16 mouse cellular contexts compared by ENCODE assay signal in genomic region chr5:116026561-116026960, GRCm38 (mm10). TPM values are rescaled to one million over a fixed set of nuclear protein-coding genes. Genes with fewer than 3 reads are reported as not detected.
DNase-seq lines count a peak whose midpoint lies in the region; ATAC-seq and TF ChIP-seq lines count a peak whose summit lies in the region.
"Had no signal": no experiment of that assay in that cellular context is flagged by ENCODE, and none has a peak within 500 bp of the region (broad histone marks: within the 10 kb centered on the region; RNA-seq: fewer than 3 reads in every experiment).

No protein-coding gene starts in this region.

- no peak for ATAC-seq in heart, postnatal 0 days (ENCODE audit: insufficient read depth, low read depth)

- DNase-seq in heart, postnatal 0 days (ENCODE audit: low spot score): peak; percentile 24
- DNase-seq in heart, postnatal 10 days: no peak
- peak; percentile 28 for DNase-seq in MN1 (ENCODE audit: low spot score)
- DNase-seq in liver: peak; percentile 90
- DNase-seq in spleen, postnatal 10 days (ENCODE audit: low spot score in 2 of 2): peak; percentile 56 to 76
- DNase-seq in adipocyte (ENCODE audit: low spot score): no peak
- DNase-seq in left cerebral cortex, postnatal 14 days (ENCODE audit: low spot score in 2 of 2): no peak
- DNase-seq in layer of hippocampus, postnatal 36 days: no peak
- DNase-seq: adrenal gland, adult 2 months; cerebellum, postnatal 36 days; kidney, adult 2 months; lung, adult 18-20 months; thymus, postnatal 25 days had no signal

- no peaks in the 10 kb centered on the region for H3K9me3 ChIP-seq in heart, postnatal 0 days (replicated peaks; ENCODE audit: control insufficient read depth, low read length)
- H3K9me3 ChIP-seq: midbrain, embryonic 12.5 days had no signal

- WGBS in heart, postnatal 0 days: 45% methylated on average over 14 of the region's 14 CpGs

- H3K27me3 ChIP-seq in heart, postnatal 0 days (ENCODE audit: control insufficient read depth, insufficient read depth, low read length): peaks cover 11% of the 10 kb centered on the region; the same call in 1 of the 2 replicates

- intact Hi-C loops in heart, postnatal 10 days (cut with DNase I): no loop called here
- intact Hi-C loops in left cerebral cortex, postnatal 14 days (cut with DNase I): no loop called here

- H3K4me2 ChIP-seq in heart, postnatal 0 days (ENCODE audit: low read depth, low read length): no peak overlapping the region
- H3K4me2 ChIP-seq: midbrain, embryonic 12.5 days had no signal

- H3K9ac ChIP-seq in heart, postnatal 0 days (replicated peaks; ENCODE audit: low read depth, low read length): no peak overlapping the region
- H3K9ac ChIP-seq: midbrain, embryonic 12.5 days had no signal

- TF ChIP-seq EP300 in heart, postnatal 0 days (IDR thresholded peaks at IDR 0.05; ENCODE audit: low read depth): no peak

- H3K27ac ChIP-seq in heart, postnatal 0 days (ENCODE audit: low read depth): no peak overlapping the region
- H3K27ac ChIP-seq: midbrain, embryonic 12.5 days had no signal

- peaks cover 4% of the 10 kb centered on the region; the same call in 1 of the 2 replicates for H3K36me3 ChIP-seq in heart, postnatal 0 days (replicated peaks; ENCODE audit: control insufficient read depth, insufficient read depth, low read length)

- H3K4me3 ChIP-seq in heart, postnatal 0 days (ENCODE audit: low read depth, low read length): no peak overlapping the region
- H3K4me3 ChIP-seq: midbrain, embryonic 12.5 days had no signal

- no peak for TF ChIP-seq CTCF in heart, postnatal 0 days (IDR thresholded peaks at IDR 0.05; ENCODE audit: low read depth)

- H3K4me1 ChIP-seq in heart, postnatal 0 days (ENCODE audit: control insufficient read depth, insufficient read depth): no peaks in the 10 kb centered on the region; the same call in 1 of the 2 replicates

RNA-seq across cellular contexts. Expression of gene Prkab1, which starts 2.3 kb away (rescaled TPM):
- 39.6 and 64.2 TPM in 2 replicates for total RNA-seq in heart, postnatal 0 days (2014; rRNA removed; ENCODE audit: low replicate concordance)
- 35.4 and 38.6 TPM in 2 replicates for polyA plus RNA-seq in heart, postnatal 0 days (2015; fragmentation: Nextera tagmentation; extraction: Ambion mirVana)
- total RNA-seq in heart, postnatal 10 days (2021): 10 to 100 TPM; 61.9 to 71.1 TPM
- 10 to 100 TPM; 25.6 to 26.2 TPM for total RNA-seq in left cerebral cortex, postnatal 14 days (2021)
- 10 to 100 TPM; 16.4 to 17.5 TPM for total RNA-seq in layer of hippocampus, postnatal 36 days (2021)

RNA-seq across cellular contexts. Expression of gene Tmem233, which starts 56.5 kb away (rescaled TPM):
- total RNA-seq in heart, postnatal 0 days (2014; rRNA removed; ENCODE audit: low replicate concordance): not detected in 2 replicates
- polyA plus RNA-seq in heart, postnatal 0 days (2015; fragmentation: Nextera tagmentation; extraction: Ambion mirVana): not detected in 2 replicates
- not detected for total RNA-seq in heart, postnatal 10 days (2021)
- total RNA-seq in left cerebral cortex, postnatal 14 days (2021): not detected
- not detected for total RNA-seq in layer of hippocampus, postnatal 36 days (2021)
- total RNA-seq: adrenal gland, adult 2 months had no signal
- polyA plus RNA-seq: adrenal gland, adult 2 months; hindbrain, embryonic 11.5 days; midbrain, embryonic 12.5 days; small intestine, adult 2 months had no signal

Comparison
In these comparisons a context has a peak if more than half of its experiments do, and no peak if none do; other contexts are left out.
1. DNase-seq: peak in heart, postnatal 0 days (single experiment), MN1 (single experiment), liver (single experiment) and spleen, postnatal 10 days (2 of 2); none in heart, postnatal 10 days (0 of 2), adipocyte (single experiment), left cerebral cortex, postnatal 14 days (0 of 2) and layer of hippocampus, postnatal 36 days (0 of 2).